Comparison of ENCODE assay signal across 8 mouse cellular contexts in genomic region chr3:84815461-84815860, GRCm38 (mm10). TPM values are rescaled to one million over a fixed set of nuclear protein-coding genes. Genes with fewer than 3 reads are reported as not detected.
DNase-seq lines count a peak whose midpoint lies in the region; ATAC-seq lines count a peak whose summit lies in the region.

No protein-coding gene starts in this region.

- H3K36me3 ChIP-seq in hindbrain, embryonic 14.5 days (replicated peaks; ENCODE audit: control insufficient read depth, insufficient read depth) = no peaks in the 10 kb centered on the region

- WGBS in hindbrain, embryonic 14.5 days = under 1% methylated on average over 29 of the region's 29 CpGs

- H3K4me1 ChIP-seq in hindbrain, embryonic 14.5 days (replicated peaks; ENCODE audit: control insufficient read depth, insufficient read depth, low read length) = peaks cover 27% of the 10 kb centered on the region

- peak overlapping the region; percentile 86 for H3K9ac ChIP-seq in hindbrain, embryonic 14.5 days

- ATAC-seq in hindbrain, embryonic 14.5 days (ENCODE audit: low FRiP score) = no peak
- ATAC-seq in megakaryocyte, adult 5-6 weeks (ENCODE audit: poor library complexity, severe bottlenecking) = peak; percentile 55

- DNase-seq in NIH3T3 (ENCODE audit: low read depth) = peak; percentile 42
- peak; percentile 20 for DNase-seq in cerebellum, adult 9-10 months
- DNase-seq in frontal cortex, postnatal 10 days (ENCODE audit: low spot score in 2 of 2) = peak; percentile 24 to 55
- DNase-seq in hindbrain, embryonic 14.5 days (ENCODE audit: low spot score) = no peak
- DNase-seq in left cerebral cortex, postnatal 10 days (ENCODE audit: extremely low spot score in 1 of 2, low spot score in 2 of 2) = peak; percentile 27 to 68
- peak; percentile 51 for DNase-seq in right cerebral cortex, postnatal 14 days
- peak; percentile 32 for DNase-seq in yolk sac, embryonic 10.5 days (ENCODE audit: low spot score)

- intact Hi-C loops in left cerebral cortex, postnatal 10 days (cut with DNase I) = no loop called here

- H3K27me3 ChIP-seq in hindbrain, embryonic 14.5 days (ENCODE audit: control insufficient read depth, insufficient read depth, low read length) = no peaks in the 10 kb centered on the region

- no peaks in the 10 kb centered on the region for H3K9me3 ChIP-seq in hindbrain, embryonic 14.5 days (ENCODE audit: control insufficient read depth, low read length)

- H3K4me3 ChIP-seq in hindbrain, embryonic 14.5 days (replicated peaks; ENCODE audit: low read length) = peak overlapping the region; percentile 93

- H3K27ac ChIP-seq in hindbrain, embryonic 14.5 days = peak overlapping the region; percentile 93

- H3K4me2 ChIP-seq in hindbrain, embryonic 14.5 days (replicated peaks) = peak overlapping the region; percentile 99

RNA-seq across cellular contexts. Expression of gene Fbxw7, which starts 0.4 kb away (rescaled TPM):
- polyA plus RNA-seq in hindbrain, embryonic 14.5 days (2014; fragmentation: Nextera tagmentation; extraction: Ambion mirVana) = 37.4 and 38.0 TPM in 2 replicates
- 100 to 1,000 TPM; 207 to 220 TPM for total RNA-seq in left cerebral cortex, postnatal 10 days (2021)
- total RNA-seq in megakaryocyte, adult 5-6 weeks (2015) = 7.8 and 8.2 TPM in 2 replicates
- 18.7 and 19.8 TPM in 2 replicates for total RNA-seq in megakaryocyte, adult 5-6 weeks (2017)

Comparison
In these comparisons a context has a peak if more than half of its experiments do, and no peak if none do; other contexts are left out.
1. RNA of gene Fbxw7, which starts 0.4 kb away (total RNA-seq): 207 to 220 TPM in left cerebral cortex, postnatal 10 days; 7.8 to 19.8 TPM in megakaryocyte, adult 5-6 weeks; every median in the first group is over 10 times any median in the second.